Mouse (Mus musculus) cerebellum, postnatal 4 days (tissue): ENCODE data around the gene Polq.
"Not testable (repeated sequence)": the region's sequence is repeated elsewhere in the genome, so short reads cannot be mapped to it uniquely, and the experiment has no call there.

ENCODE experiments used
- DNase-seq, 2 experiments: peaks; one replicate each; pipeline ENCODE4 v3.0.0; 2022; ENCODE audit warnings: low spot score in 2 of 2, mixed read lengths in 1 of 2

Polq gene

DNA sequence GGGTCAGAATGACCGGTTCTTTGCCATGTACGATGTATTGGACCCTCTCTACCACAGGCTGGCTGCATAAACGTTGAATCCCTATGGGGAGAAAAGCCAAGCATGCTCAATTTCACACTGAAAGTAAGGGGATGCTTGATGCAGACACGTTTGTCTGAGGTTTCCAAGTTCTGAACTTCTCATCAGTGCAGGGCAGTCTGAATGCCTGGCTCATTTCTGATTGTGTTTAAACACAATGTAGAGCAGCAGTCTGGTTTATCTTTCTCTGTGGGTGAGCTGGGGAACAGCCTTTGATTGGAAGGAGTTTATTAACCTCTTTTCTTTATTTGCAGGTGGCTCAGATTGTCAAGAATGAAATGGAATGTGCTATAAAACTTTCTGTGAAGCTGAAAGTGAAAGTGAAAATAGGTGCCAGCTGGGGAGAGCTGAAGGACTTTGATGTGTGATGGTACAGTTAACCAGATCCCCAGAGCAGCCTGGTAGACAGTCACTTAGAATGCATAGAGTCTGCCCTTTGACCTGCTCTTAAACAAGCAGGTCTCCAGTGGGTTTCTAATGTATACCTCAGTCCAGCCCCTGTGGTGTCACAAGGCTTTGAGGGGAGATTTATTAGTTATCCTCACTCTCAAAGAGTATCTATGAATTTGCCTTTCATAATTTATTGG, 82.7 kb downstream of the Polq start:
- no peak for DNase-seq

DNA sequence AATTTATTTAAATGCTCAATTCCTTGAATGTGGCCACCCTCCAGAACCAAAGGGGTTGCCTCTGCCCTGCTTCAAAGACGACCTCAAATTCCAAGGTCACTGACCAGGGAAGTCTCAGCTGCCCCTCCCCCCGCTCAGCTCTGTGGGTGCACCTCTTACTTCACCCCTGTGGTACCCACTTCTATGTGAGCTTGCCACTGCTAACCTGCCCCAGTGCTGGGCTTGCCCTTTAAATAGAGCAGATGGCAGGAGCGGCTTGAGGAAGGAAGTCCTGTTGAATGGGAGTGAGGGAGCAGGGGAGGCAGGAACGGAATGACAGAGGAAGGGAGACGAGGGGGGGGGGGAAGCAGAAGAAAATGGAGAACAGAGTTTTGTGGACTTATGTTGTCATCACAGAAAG, 97.2 kb downstream of the Polq start:
- DNase-seq, result peak in 1 of 2 experiments; percentile 4

DNA sequence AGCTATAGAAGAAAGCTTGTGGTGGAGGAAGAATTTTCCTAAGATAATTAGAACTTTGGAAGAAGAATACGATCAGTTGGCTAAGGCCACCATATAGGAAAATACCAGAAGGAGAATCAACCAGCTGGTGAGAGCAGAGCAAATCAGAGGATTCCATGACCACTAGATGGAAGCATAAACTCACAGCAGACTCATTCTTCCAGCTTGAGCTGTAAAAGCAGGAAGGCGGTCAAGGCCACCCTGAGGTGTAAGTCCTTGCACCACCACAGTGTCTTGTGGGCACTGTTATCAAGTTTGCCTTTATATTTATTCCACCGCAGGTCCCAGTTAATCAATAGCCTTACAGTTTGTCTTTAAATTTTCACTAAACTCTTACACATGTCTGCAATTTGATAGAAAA, 97.7 kb downstream of the Polq start:
- DNase-seq, result peak in 1 of 2 experiments; percentile 35

DNA sequence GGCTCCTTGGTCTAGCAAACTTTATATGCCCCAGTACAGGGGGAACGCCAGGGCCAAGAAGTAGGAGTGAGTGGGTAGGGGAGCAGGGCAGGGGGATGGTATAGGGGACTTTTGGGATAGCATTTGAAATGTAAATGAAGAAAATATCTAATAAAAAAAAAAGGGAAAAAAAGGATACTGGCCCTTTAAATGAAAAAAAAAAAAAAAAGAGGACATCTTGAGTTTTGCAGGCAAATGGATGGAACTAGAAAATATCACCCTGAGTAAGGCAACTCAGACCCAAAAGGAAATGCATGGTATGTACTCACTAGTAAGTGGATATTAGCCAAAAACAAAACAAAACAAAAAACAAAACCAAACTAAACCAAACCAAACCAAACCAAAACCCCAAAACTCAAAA, 113.6 kb downstream of the Polq start:
- not testable (repeated sequence) for DNase-seq
